Mouse (Mus musculus) limb, embryonic 10.5 days (tissue): ENCODE measurements around the gene Trpv2. TPM values are rescaled to one million over a fixed set of nuclear protein-coding genes. Genes with fewer than 3 reads are reported as not detected.
"Not testable (repeated sequence)": the region's sequence is repeated elsewhere in the genome, so short reads cannot be mapped to it uniquely, and the experiment has no call there.

Experiments used
- DNase-seq: peaks from one replicate; pipeline ENCODE4 v3.0.0-alpha.2; 2017; ENCODE audit warnings: low spot score
- H3K27ac ChIP-seq: fragments of 300-500 bp; sonication (generic); 2 replicates; pipeline ENCODE4 v1.5.1; 2016; ENCODE audit warnings: mild to moderate bottlenecking
- H3K27me3 ChIP-seq: fragments of 300-500 bp; sonication (generic); 2 replicates; pipeline ENCODE4 v1.6.1; 2016; ENCODE audit warnings: low read depth, mild to moderate bottlenecking; ENCODE audit not compliant: poor library complexity, severe bottlenecking
- H3K36me3 ChIP-seq: fragments of 300-500 bp; sonication (generic); 2 replicates; pipeline ENCODE4 v1.6.1; 2016; ENCODE audit warnings: mild to moderate bottlenecking, moderate library complexity
- H3K4me1 ChIP-seq: fragments of 300-500 bp; sonication (generic); 2 replicates; pipeline ENCODE4 v1.6.1; 2016
- H3K4me3 ChIP-seq: fragments of 300-500 bp; sonication (generic); 2 replicates; pipeline ENCODE4 v1.5.1; 2016; ENCODE audit warnings: mild to moderate bottlenecking, moderate library complexity
- H3K9me3 ChIP-seq: fragments of 300-500 bp; sonication (generic); replicated peaks from 2 replicates; pipeline ENCODE4 v1.6.1; 2016; ENCODE audit warnings: mild to moderate bottlenecking
- WGBS: fragments of 180-500 bp; shearing (Covaris S2); methylation state at CpG from one replicate; pipeline ENCODE4 v1.1.7; 2016; 5-methylcytosine and 5-hydroxymethylcytosine counted together
- polyA plus RNA-seq: library from polyadenylated mRNA; unstranded; fragments of >200 nt; fragmentation: Nextera tagmentation; extraction: Ambion mirVana; gene quantifications from 2 replicates; pipeline ENCODE4 v1.2.1, GENCODE M21; 2016

The Trpv2 gene
- polyA plus RNA-seq, 1 experiment from 2014 or later = 0.55 TPM

DNA sequence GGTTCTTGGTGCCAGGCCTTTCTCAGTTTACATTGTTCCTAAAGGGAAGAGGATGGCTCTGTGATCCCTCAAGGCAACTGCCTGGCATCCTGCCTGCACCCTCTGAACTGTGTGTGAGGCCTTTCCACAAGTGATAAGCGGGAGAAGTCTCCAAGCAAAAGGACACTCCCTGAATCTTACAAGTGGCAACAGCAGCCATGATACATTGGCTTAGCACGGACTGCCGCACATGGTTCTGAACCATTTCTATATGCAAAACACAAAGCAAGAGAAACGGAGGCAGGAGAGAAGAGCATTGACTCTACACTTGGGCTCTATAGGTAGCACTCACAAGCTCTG is 71.0 kb downstream of the Trpv2 start:
- no peaks in the 10 kb centered on the region for H3K9me3 ChIP-seq
- DNase-seq = no peak
- WGBS = 90% methylated on average over 4 of the region's 4 CpGs
- peaks cover 25% of the 10 kb centered on the region for H3K36me3 ChIP-seq
- H3K4me1 ChIP-seq = peaks cover 60% of the 10 kb centered on the region
- H3K27ac ChIP-seq = peak overlapping the region; percentile 74; the same call in 1 of the 2 replicates
- H3K27me3 ChIP-seq = no peaks in the 10 kb centered on the region
- H3K4me3 ChIP-seq = peak overlapping the region; percentile 83; the same call in 1 of the 2 replicates

DNA sequence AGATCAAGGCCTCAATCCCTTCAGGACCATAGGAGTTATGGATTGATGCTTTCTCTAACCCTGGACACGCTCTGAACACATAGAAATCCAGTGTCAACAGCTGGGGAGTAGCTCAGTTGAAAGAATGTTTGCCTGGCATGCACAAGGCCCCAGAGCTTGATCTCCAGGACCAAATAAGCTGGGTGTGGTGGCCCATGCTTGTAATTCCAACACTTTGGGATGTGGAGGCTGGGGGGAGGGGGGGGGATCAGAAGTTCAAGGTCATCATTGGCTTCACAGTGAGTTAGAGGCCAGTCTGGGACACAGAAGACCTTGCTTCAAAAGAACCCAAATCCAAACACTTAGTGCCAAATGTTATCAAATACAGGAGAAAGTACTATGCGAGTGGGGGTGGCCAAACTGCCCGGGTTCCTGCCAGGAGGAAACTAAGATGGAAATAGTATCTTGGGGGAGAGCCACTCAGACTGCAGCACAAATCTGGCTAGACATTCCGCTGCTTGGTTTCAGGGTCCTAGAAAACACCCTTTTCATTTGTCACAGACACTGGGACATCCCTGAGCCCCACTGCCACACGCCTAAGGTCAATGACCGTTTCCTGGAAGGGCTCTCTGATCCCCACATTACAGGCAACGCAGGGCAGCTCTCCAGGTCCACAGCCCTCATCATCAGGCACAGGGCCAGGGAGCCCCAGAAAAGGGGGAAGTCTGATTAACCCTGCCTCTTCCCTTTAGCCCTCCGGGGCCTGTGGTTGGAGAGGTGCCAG is 71.6 kb downstream of the Trpv2 start:
- H3K27me3 ChIP-seq = no peaks in the 10 kb centered on the region
- 45% methylated on average over 8 of the region's 8 CpGs for WGBS
- no peaks in the 10 kb centered on the region for H3K9me3 ChIP-seq
- no peak for DNase-seq
- peak overlapping the region; percentile 83 for H3K4me3 ChIP-seq
- peak overlapping the region; percentile 74 for H3K27ac ChIP-seq
- peaks cover 63% of the 10 kb centered on the region for H3K4me1 ChIP-seq
- peaks cover 27% of the 10 kb centered on the region for H3K36me3 ChIP-seq

DNA sequence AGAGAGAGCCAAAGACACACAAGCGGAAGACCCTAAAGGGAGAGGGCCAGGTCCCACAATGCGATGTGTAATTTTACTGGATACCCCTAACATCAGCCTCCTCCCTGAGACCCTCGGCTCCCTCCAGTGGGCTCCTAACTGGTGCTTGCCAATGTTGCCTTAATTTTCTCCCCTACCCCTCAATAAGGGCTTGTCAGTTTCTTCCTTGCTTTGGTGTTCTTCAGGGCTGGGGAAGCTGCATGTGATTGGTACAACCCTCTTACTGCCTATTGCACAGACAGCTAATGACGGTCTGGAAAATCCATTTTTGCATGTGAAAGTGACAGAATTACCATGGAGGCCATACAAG is 72.2 kb downstream of the Trpv2 start:
- H3K9me3 ChIP-seq = no peaks in the 10 kb centered on the region
- 70% methylated on average over 4 of the region's 4 CpGs for WGBS
- H3K36me3 ChIP-seq = peaks cover 32% of the 10 kb centered on the region
- H3K4me1 ChIP-seq = peaks cover 63% of the 10 kb centered on the region
- H3K27ac ChIP-seq = peak overlapping the region; percentile 74
- H3K4me3 ChIP-seq = peak overlapping the region; percentile 83
- DNase-seq = no peak
- H3K27me3 ChIP-seq = no peaks in the 10 kb centered on the region

DNA sequence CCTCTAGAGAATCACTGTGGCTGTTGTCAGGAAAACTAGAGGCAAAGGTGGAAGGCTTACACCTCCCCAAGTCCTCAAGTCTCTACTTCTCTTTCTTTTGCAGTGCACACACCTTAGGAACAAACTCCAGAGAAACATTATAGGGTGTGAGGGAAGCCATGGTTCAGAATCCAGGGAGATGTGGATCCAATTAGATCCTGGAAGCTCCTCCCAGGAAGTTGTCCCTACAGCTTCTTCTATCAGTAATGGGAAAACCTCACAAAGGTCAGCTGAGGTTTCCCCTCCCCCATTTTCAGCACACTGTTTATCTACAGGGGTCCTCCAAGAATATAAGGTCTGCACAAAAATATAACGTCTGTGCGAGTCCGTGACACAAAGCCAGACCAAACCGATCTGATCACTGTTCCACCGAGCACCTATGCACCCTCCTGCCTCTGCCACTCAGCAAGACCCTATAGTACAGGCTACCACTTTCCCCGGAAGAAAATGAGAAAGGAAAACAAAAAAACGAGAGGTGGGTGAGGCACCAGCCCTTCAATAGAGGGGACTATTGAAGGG is 72.8 kb downstream of the Trpv2 start:
- WGBS = 56% methylated on average over 7 of the region's 7 CpGs
- Histone ChIP-seq H3K27ac (peak overlapping the region; percentile 95), H3K36me3 (peaks cover 38% of the 10 kb centered on the region), H3K4me1 (peaks cover 63% of the 10 kb centered on the region), H3K9me3 (no peaks in the 10 kb centered on the region), H3K4me3 (peak overlapping the region; percentile 83), H3K27me3 (no peaks in the 10 kb centered on the region)
- DNase-seq = no peak

GRCm38 (mm10) chr11:62647661-62648590 is 73.6 kb downstream of the Trpv2 start, which contains the start of gene Lrrc75a:
Lrrc75a (minus strand) TSS chr11:62648523.
- no peaks in the 10 kb centered on the region for H3K9me3 ChIP-seq
- no peaks in the 10 kb centered on the region for H3K27me3 ChIP-seq
- H3K4me1 ChIP-seq = peaks cover 56% of the 10 kb centered on the region
- DNase-seq = peak; percentile 69
- under 1% methylated on average over 59 of the region's 86 CpGs for WGBS
- peak within 1 kb of the TSS; percentile 83 for H3K4me3 ChIP-seq
- peak within 1 kb of the TSS; percentile 95 for H3K27ac ChIP-seq
- peaks cover 46% of the 10 kb centered on the region for H3K36me3 ChIP-seq

GRCm38 (mm10) chr11:62648591-62649391 is 74.5 kb downstream of the Trpv2 start, which contains the start of gene Mmgt2:
Mmgt2 (plus strand) TSS chr11:62648664.
- DNase-seq = peak; percentile 100
- no peaks in the 10 kb centered on the region for H3K9me3 ChIP-seq
- peaks cover 46% of the 10 kb centered on the region for H3K36me3 ChIP-seq
- H3K27me3 ChIP-seq = no peaks in the 10 kb centered on the region
- peak within 1 kb of the TSS; percentile 95 for H3K27ac ChIP-seq
- H3K4me1 ChIP-seq = peaks cover 49% of the 10 kb centered on the region
- peak within 1 kb of the TSS; percentile 83 for H3K4me3 ChIP-seq
- WGBS = 1% methylated on average over 40 of the region's 53 CpGs

GRCm38 (mm10) chr11:62649803-62650202 is 75.5 kb downstream of the Trpv2 start:
- peaks cover 49% of the 10 kb centered on the region for H3K4me1 ChIP-seq
- WGBS = 91% methylated on average over 4 of the region's 4 CpGs
- DNase-seq, H3K9me3 ChIP-seq, H3K27me3 ChIP-seq, H3K27ac ChIP-seq: not testable (repeated sequence)
- H3K36me3 ChIP-seq = peaks cover 47% of the 10 kb centered on the region
- peak overlapping the region; percentile 83 for H3K4me3 ChIP-seq

Other genes with a start within 250 kb of the Trpv2 start
- gene Pigl, start 116.0 kb upstream of the Trpv2 start, polyA plus RNA-seq = 13.5 and 13.9 TPM in 2 replicates
- 127 and 144 TPM in 2 replicates for gene Ncor1, start 115.9 kb upstream of the Trpv2 start, polyA plus RNA-seq
- 35.0 and 42.2 TPM in 2 replicates for gene Cenpv, start 35.2 kb upstream of the Trpv2 start, polyA plus RNA-seq
- 3,627 and 3,653 TPM in 2 replicates for gene Ubb, start 23.3 kb upstream of the Trpv2 start, polyA plus RNA-seq
- 15.7 and 17.3 TPM in 2 replicates for gene Lrrc75a, start 74.0 kb downstream of the Trpv2 start, polyA plus RNA-seq
- gene Mmgt2, start 74.2 kb downstream of the Trpv2 start, polyA plus RNA-seq = 45.5 and 52.5 TPM in 2 replicates
- gene Zfp287, start 157.4 kb downstream of the Trpv2 start, polyA plus RNA-seq = 11.8 and 15.7 TPM in 2 replicates
- gene Gm10428, start 178.6 kb downstream of the Trpv2 start, polyA plus RNA-seq = not detected in 2 replicates
- gene Zfp286, start 215.0 kb downstream of the Trpv2 start, polyA plus RNA-seq = 22.4 and 29.8 TPM in 2 replicates
- 2.9 and 3.3 TPM in 2 replicates for gene Trim16, start 245.7 kb downstream of the Trpv2 start, polyA plus RNA-seq